Mouse (Mus musculus): ENCODE measurements at regions not wholly inside any gene's neighbourhood (a gene's known extent, or its start where the extent isn't known, plus 50 kb on each side); places are given as distances from the start of the nearest gene placed in this dataset.

- no peak overlapping the region; the same call in 1 of the 2 replicates for H3K4me3 ChIP-seq
- no peak for DNase-seq (ENCODE audit: low spot score)
- no peak overlapping the region for H3K27ac ChIP-seq (replicated peaks)
- 0 out of 2 replicates have a peak, but pooled peaks cover 4% of the 10 kb centered on the region for H3K4me1 ChIP-seq
- H3K9me3 ChIP-seq (replicated peaks): no peaks in the 10 kb centered on the region
- H3K27me3 ChIP-seq (ENCODE audit: low read depth, poor library complexity, severe bottlenecking): no peaks in the 10 kb centered on the region
- WGBS: 73% methylated on average over 5 of the region's 5 CpGs
- no peaks in the 10 kb centered on the region for H3K36me3 ChIP-seq
Measured at GRCm38 (mm10) chr9:89827564-89827963, 82.1 kb upstream of the Rasgrf1 start.

- Histone ChIP-seq H3K27ac (replicated peaks) (peak overlapping the region; percentile 63), H3K4me1 (peaks cover 6% of the 10 kb centered on the region; the same call in 1 of the 2 replicates), H3K27me3 (ENCODE audit: low read depth, poor library complexity, severe bottlenecking) (no peaks in the 10 kb centered on the region), H3K9me3 (replicated peaks) (no peaks in the 10 kb centered on the region), H3K4me3 (peak overlapping the region; percentile 42), H3K36me3 (no peaks in the 10 kb centered on the region)
- 34% methylated on average over 24 of the region's 24 CpGs for WGBS
- peak; percentile 86 for DNase-seq (ENCODE audit: low spot score)
Measured at GRCm38 (mm10) chr9:89826712-89827548, 82.8 kb upstream of the Rasgrf1 start.

- Histone ChIP-seq H3K27me3 (ENCODE audit: low read depth, poor library complexity, severe bottlenecking) (no peaks in the 10 kb centered on the region), H3K27ac (replicated peaks) (no peak overlapping the region), H3K36me3 (no peaks in the 10 kb centered on the region), H3K4me1 (peaks cover 15% of the 10 kb centered on the region; the same call in 1 of the 2 replicates), H3K4me3 (no peak overlapping the region), H3K9me3 (replicated peaks) (no peaks in the 10 kb centered on the region)
- WGBS: 80% methylated on average over 4 of the region's 4 CpGs
- no peak for DNase-seq (ENCODE audit: low spot score)
Measured at GRCm38 (mm10) chr9:89821853-89822243, 83.6 kb upstream of the Ankrd34c start.

GRCm38 (mm10) chr9:89821109-89821852, 83.0 kb upstream of the Ankrd34c start:
- Histone ChIP-seq H3K27me3 (ENCODE audit: low read depth, poor library complexity, severe bottlenecking) (no peaks in the 10 kb centered on the region), H3K27ac (replicated peaks) (peak overlapping the region; percentile 29; the same call in 1 of the 2 replicates), H3K4me3 (no peak overlapping the region), H3K36me3 (no peaks in the 10 kb centered on the region), H3K4me1 (peaks cover 12% of the 10 kb centered on the region; the same call in 1 of the 2 replicates), H3K9me3 (replicated peaks) (no peaks in the 10 kb centered on the region)
- WGBS: 82% methylated on average over 20 of the region's 20 CpGs
- DNase-seq (ENCODE audit: low spot score): no peak

- Histone ChIP-seq H3K27me3 (ENCODE audit: low read depth, poor library complexity, severe bottlenecking) (no peaks in the 10 kb centered on the region), H3K4me3 (no peak overlapping the region), H3K27ac (replicated peaks) (0 out of 2 replicates have a peak overlapping the region, but pooled peaks have one; percentile 38), H3K9me3 (replicated peaks) (no peaks in the 10 kb centered on the region), H3K36me3 (no peaks in the 10 kb centered on the region), H3K4me1 (peaks cover 8% of the 10 kb centered on the region)
- DNase-seq (ENCODE audit: low spot score): no peak
- WGBS: 52% methylated on average over 8 of the region's 8 CpGs
Measured at GRCm38 (mm10) chr9:89813616-89814318, 75.5 kb upstream of the Ankrd34c start.

GRCm38 (mm10) chr9:89807381-89807780, 69.1 kb upstream of the Ankrd34c start:
- WGBS: 36% methylated on average over 6 of the region's 6 CpGs
- no peaks in the 10 kb centered on the region for H3K27me3 ChIP-seq (ENCODE audit: low read depth, poor library complexity, severe bottlenecking)
- H3K4me1 ChIP-seq: peaks cover 6% of the 10 kb centered on the region
- H3K36me3 ChIP-seq: no peaks in the 10 kb centered on the region
- H3K9me3 ChIP-seq (replicated peaks): no peaks in the 10 kb centered on the region
- H3K27ac ChIP-seq (replicated peaks): no peak overlapping the region
- H3K4me3 ChIP-seq: no peak overlapping the region
- DNase-seq (ENCODE audit: low spot score): no peak

GRCm38 (mm10) chr9:89802658-89803057, 64.4 kb upstream of the Ankrd34c start:
- Histone ChIP-seq H3K4me3 (no peak overlapping the region), H3K27me3 (ENCODE audit: low read depth, poor library complexity, severe bottlenecking) (no peaks in the 10 kb centered on the region), H3K36me3 (no peaks in the 10 kb centered on the region), H3K9me3 (replicated peaks) (no peaks in the 10 kb centered on the region), H3K27ac (replicated peaks) (no peak overlapping the region), H3K4me1 (peaks cover 6% of the 10 kb centered on the region)
- no peak for DNase-seq (ENCODE audit: low spot score)
- 87% methylated on average over 10 of the region's 10 CpGs for WGBS

GRCm38 (mm10) chr9:89793018-89793417, 54.7 kb upstream of the Ankrd34c start:
- Histone ChIP-seq H3K4me3 (no peak overlapping the region), H3K27me3 (ENCODE audit: low read depth, poor library complexity, severe bottlenecking) (no peaks in the 10 kb centered on the region), H3K9me3 (replicated peaks) (no peaks in the 10 kb centered on the region), H3K27ac (replicated peaks) (no peak overlapping the region), H3K4me1 (no peaks in the 10 kb centered on the region), H3K36me3 (no peaks in the 10 kb centered on the region)
- peak; percentile 74 for DNase-seq (ENCODE audit: low spot score)
- 12% methylated on average over 6 of the region's 6 CpGs for WGBS

- H3K27ac ChIP-seq (replicated peaks): no peak overlapping the region
- H3K27me3 ChIP-seq (ENCODE audit: low read depth, poor library complexity, severe bottlenecking): no peaks in the 10 kb centered on the region
- no peaks in the 10 kb centered on the region for H3K36me3 ChIP-seq
- no peaks in the 10 kb centered on the region for H3K9me3 ChIP-seq (replicated peaks)
- DNase-seq (ENCODE audit: low spot score): no peak
- H3K4me3 ChIP-seq: no peak overlapping the region
- peaks cover 8% of the 10 kb centered on the region for H3K4me1 ChIP-seq
- 80% methylated on average over 5 of the region's 5 CpGs for WGBS
Measured at GRCm38 (mm10) chr9:89789926-89790325, 51.7 kb upstream of the Ankrd34c start.

- DNase-seq (ENCODE audit: low spot score): no peak
- 95% methylated on average over 1 of the region's 1 CpGs for WGBS
- Histone ChIP-seq H3K4me1 (peaks cover 8% of the 10 kb centered on the region), H3K27ac (replicated peaks) (no peak overlapping the region), H3K4me3 (no peak overlapping the region), H3K9me3 (replicated peaks) (no peaks in the 10 kb centered on the region), H3K27me3 (ENCODE audit: low read depth, poor library complexity, severe bottlenecking) (no peaks in the 10 kb centered on the region), H3K36me3 (no peaks in the 10 kb centered on the region)
Measured at GRCm38 (mm10) chr9:89788651-89789050, 50.4 kb upstream of the Ankrd34c start.
